Mouse (Mus musculus) forebrain, embryonic 15.5 days (tissue): ENCODE measurements around the gene Hsd17b6. TPM values are rescaled to one million over a fixed set of nuclear protein-coding genes. Genes with fewer than 3 reads are reported as not detected.
"Not testable (repeated sequence)": the region's sequence is repeated elsewhere in the genome, so short reads cannot be mapped to it uniquely, and the experiment has no call there.

ENCODE experiments used
- ATAC-seq: fragments of 200-750 bp; cut with Nextera tagmentation; replicated peaks from 2 replicates; pipeline ENCODE4 v1.8.0; 2017; ENCODE audit warnings: mild to moderate bottlenecking, moderate TSS enrichment, moderate library complexity
- H3K27ac ChIP-seq: fragments of 300-500 bp; sonication (generic); replicated peaks from 2 replicates; pipeline ENCODE4 v1.5.1; 2015; ENCODE audit warnings: mild to moderate bottlenecking, inconsistent platforms
- H3K27me3 ChIP-seq: fragments of 300-500 bp; sonication (generic); 2 replicates; pipeline ENCODE4 v1.6.1; 2015; ENCODE audit warnings: inconsistent platforms
- H3K36me3 ChIP-seq: fragments of 300-500 bp; sonication (generic); 2 replicates; pipeline ENCODE4 v1.6.1; 2015; ENCODE audit warnings: mild to moderate bottlenecking, inconsistent platforms
- H3K4me1 ChIP-seq: fragments of 300-500 bp; sonication (generic); 2 replicates; pipeline ENCODE4 v1.6.1; 2015; ENCODE audit warnings: inconsistent platforms
- H3K4me2 ChIP-seq: fragments of 300-500 bp; sonication (generic); replicated peaks from 2 replicates; pipeline ENCODE4 v1.6.1; 2015; ENCODE audit warnings: mild to moderate bottlenecking, inconsistent platforms
- H3K4me3 ChIP-seq: fragments of 300-500 bp; sonication (generic); 2 replicates; pipeline ENCODE4 v1.5.1; 2015; ENCODE audit warnings: mild to moderate bottlenecking, inconsistent platforms
- H3K9ac ChIP-seq: fragments of 300-500 bp; sonication (generic); replicated peaks from 2 replicates; pipeline ENCODE4 v1.6.1; 2015; ENCODE audit warnings: mild to moderate bottlenecking, inconsistent platforms
- H3K9me3 ChIP-seq: fragments of 300-500 bp; sonication (generic); 2 replicates; pipeline ENCODE4 v1.6.1; 2016; ENCODE audit warnings: inconsistent platforms
- WGBS: fragments of 180-500 bp; shearing (Covaris S2); methylation state at CpG from one replicate; pipeline ENCODE4 v1.1.7; 2015; ENCODE audit warnings: mixed read lengths; 5-methylcytosine and 5-hydroxymethylcytosine counted together
- polyA plus RNA-seq: library from polyadenylated mRNA; unstranded; fragments of >200 nt; fragmentation: Nextera tagmentation; extraction: Ambion mirVana; gene quantifications from 2 replicates; pipeline ENCODE4 v1.2.1, GENCODE M21; 2015

Hsd17b6 gene
- polyA plus RNA-seq: not detected in 2 replicates

- no peaks in the 10 kb centered on the region for H3K36me3 ChIP-seq
- no peak within 1 kb of the TSS for H3K4me3 ChIP-seq
- WGBS: 83% methylated on average over 1 of the region's 1 CpGs
- H3K9me3 ChIP-seq: no peaks in the 10 kb centered on the region
- H3K4me2 ChIP-seq: no peak within 1 kb of the TSS
- no peak within 1 kb of the TSS for H3K9ac ChIP-seq
- H3K4me1 ChIP-seq: no peaks in the 10 kb centered on the region
- no peak within 1 kb of the TSS for H3K27ac ChIP-seq
- ATAC-seq: no peak
- H3K27me3 ChIP-seq: no peaks in the 10 kb centered on the region
Measured at GRCm38 (mm10) chr10:128007446-128007845, at the start of gene Hsd17b6. TSS of gene Hsd17b6 (minus strand) at chr10:128007611.

- ATAC-seq: no peak
- Histone ChIP-seq H3K27ac (no peak overlapping the region), H3K36me3 (peaks cover 33% of the 10 kb centered on the region), H3K4me2 (no peak overlapping the region), H3K4me1 (peaks cover 6% of the 10 kb centered on the region), H3K27me3 (no peaks in the 10 kb centered on the region), H3K9ac (no peak overlapping the region), H3K4me3 (no peak overlapping the region), H3K9me3 (no peaks in the 10 kb centered on the region)
- 93% methylated on average over 8 of the region's 8 CpGs for WGBS
Measured at GRCm38 (mm10) chr10:128053001-128053400, 45.6 kb upstream of the Hsd17b6 start.

DNA sequence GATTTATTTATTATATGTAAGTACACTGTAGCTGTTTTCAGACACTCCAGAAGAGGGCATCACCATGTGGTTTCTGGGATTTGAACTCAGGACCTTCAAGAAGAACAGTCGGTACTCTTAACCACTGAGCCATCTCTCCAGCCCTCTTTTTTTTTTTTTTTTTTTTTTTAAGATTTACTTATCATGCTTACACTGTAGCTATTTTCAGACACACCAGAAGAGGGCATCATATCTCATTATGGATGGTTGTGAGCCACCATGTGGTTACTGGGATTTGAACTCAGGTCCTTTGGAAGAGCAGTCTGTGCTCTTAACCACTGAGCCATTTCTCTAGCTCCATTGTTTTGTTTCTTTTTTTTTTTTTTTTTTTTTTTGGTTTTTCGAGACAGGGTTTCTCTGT lies 44.7 kb upstream of the Hsd17b6 start:
- not testable (repeated sequence) for H3K9me3 ChIP-seq, H3K27ac ChIP-seq, H3K4me2 ChIP-seq, ATAC-seq, H3K9ac ChIP-seq, H3K27me3 ChIP-seq, H3K4me1 ChIP-seq, H3K4me3 ChIP-seq
- H3K36me3 ChIP-seq: peaks cover 41% of the 10 kb centered on the region
- 96% methylated on average over 1 of the region's 2 CpGs for WGBS

DNA sequence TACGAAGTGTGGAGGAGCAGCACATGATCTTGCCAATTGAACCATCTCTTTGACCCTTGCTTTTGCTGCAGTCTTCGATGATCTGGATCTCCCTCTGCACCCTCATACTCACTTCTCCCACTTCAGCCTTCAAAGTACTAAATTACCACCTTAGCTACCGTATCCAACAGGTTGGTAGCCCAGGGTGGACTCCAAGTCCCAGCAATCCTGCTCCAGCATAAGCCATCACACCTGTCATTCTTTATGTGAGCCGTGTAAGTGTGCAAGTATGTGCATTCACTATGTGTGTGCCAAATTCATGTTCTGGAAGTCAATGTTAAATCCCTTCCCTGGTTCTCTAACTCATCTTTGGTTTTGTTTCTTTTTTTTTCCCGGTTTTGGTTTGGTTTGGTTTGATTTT lies 44.2 kb upstream of the Hsd17b6 start:
- over 99% methylated on average over 5 of the region's 5 CpGs for WGBS
- Histone ChIP-seq H3K27ac (no peak overlapping the region), H3K27me3 (no peaks in the 10 kb centered on the region), H3K36me3 (peaks cover 46% of the 10 kb centered on the region), H3K4me2 (no peak overlapping the region), H3K4me1 (no peaks in the 10 kb centered on the region), H3K9ac (no peak overlapping the region), H3K4me3 (no peak overlapping the region), H3K9me3 (no peaks in the 10 kb centered on the region)
- no peak for ATAC-seq

- H3K4me3 ChIP-seq: no peak overlapping the region
- no peaks in the 10 kb centered on the region for H3K4me1 ChIP-seq
- ATAC-seq: no peak
- peaks cover 57% of the 10 kb centered on the region for H3K36me3 ChIP-seq
- H3K27ac ChIP-seq: no peak overlapping the region
- 98% methylated on average over 2 of the region's 2 CpGs for WGBS
- H3K9me3 ChIP-seq: no peaks in the 10 kb centered on the region
- no peak overlapping the region for H3K9ac ChIP-seq
- H3K27me3 ChIP-seq: no peaks in the 10 kb centered on the region
- H3K4me2 ChIP-seq: no peak overlapping the region
Measured at GRCm38 (mm10) chr10:128050355-128050754, 42.9 kb upstream of the Hsd17b6 start.

DNA sequence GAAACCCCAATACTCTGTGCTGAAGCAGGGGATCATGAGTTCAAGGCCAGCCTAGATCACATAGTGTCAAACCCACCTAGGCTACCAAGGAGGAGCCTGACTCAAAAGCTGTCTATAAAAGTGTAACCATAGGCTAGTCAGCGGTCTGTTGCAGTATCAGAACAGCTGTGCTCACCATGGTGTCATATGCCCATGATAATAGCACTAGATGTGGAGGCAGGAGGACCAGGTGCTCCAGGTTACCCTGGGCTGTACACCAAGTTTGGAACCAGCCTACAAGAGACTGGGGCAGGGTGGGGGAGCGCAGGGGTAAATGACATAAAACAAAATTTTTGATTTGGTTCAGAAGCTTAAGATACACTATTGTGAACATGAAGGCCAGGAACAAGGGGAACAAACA lies 42.3 kb upstream of the Hsd17b6 start:
- no peaks in the 10 kb centered on the region for H3K9me3 ChIP-seq
- H3K4me2 ChIP-seq: no peak overlapping the region
- no peaks in the 10 kb centered on the region for H3K4me1 ChIP-seq
- H3K9ac ChIP-seq: no peak overlapping the region
- no peak for ATAC-seq
- no peak overlapping the region for H3K27ac ChIP-seq
- H3K36me3 ChIP-seq: peaks cover 62% of the 10 kb centered on the region
- H3K27me3 ChIP-seq: no peaks in the 10 kb centered on the region
- H3K4me3 ChIP-seq: no peak overlapping the region
- WGBS: 96% methylated on average over 2 of the region's 2 CpGs

GRCm38 (mm10) chr10:128048157-128048556 lies 40.7 kb upstream of the Hsd17b6 start:
- no peaks in the 10 kb centered on the region for H3K9me3 ChIP-seq
- H3K36me3 ChIP-seq: peaks cover 73% of the 10 kb centered on the region
- H3K4me3 ChIP-seq: no peak overlapping the region
- H3K27me3 ChIP-seq: no peaks in the 10 kb centered on the region
- H3K9ac ChIP-seq: no peak overlapping the region
- no peak for ATAC-seq
- no peak overlapping the region for H3K27ac ChIP-seq
- H3K4me2 ChIP-seq: no peak overlapping the region
- H3K4me1 ChIP-seq: no peaks in the 10 kb centered on the region
- WGBS: 76% methylated on average over 8 of the region's 8 CpGs

DNA sequence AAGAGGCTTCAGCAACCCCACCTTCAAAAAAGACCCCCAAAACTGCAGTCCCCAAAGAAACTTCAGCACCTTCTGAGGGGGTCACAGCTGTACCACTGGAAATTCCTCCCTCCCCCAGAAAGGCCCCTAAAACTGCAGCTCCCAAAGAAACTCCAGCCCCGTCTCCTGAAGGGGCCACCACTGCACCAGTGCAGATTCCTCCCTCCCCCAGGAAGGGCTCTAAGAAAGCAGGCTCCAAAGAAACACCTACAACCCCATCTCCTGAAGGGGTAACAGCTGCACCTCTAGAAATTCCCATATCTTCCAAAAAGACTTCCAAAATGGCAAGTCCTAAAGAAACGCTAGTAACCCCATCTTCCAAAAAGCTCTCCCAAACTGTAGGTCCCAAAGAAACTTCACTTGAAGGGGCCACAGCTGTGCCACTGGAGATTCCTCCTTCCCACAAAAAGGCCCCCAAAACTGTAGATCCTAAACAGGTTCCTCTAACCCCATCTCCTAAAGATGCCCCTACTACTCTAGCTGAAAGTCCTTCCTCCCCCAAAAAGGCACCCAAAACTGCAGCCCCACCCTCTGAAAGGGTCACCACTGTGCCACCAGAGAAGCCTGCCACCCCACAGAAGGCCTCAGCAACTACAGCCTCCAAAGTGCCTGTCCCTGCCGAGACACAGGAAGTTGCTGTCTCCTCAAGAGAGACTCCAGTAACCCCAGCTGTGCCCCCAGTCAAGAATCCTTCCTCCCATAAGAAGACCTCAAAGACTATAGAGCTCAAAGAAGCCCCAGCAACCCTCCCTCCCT lies 35.8 kb upstream of the Hsd17b6 start:
- no peak overlapping the region for H3K4me3 ChIP-seq
- no peak overlapping the region for H3K27ac ChIP-seq
- H3K9ac ChIP-seq: no peak overlapping the region
- ATAC-seq: no peak
- peaks cover 3% of the 10 kb centered on the region for H3K4me1 ChIP-seq
- H3K4me2 ChIP-seq: no peak overlapping the region
- H3K27me3 ChIP-seq: no peaks in the 10 kb centered on the region
- H3K9me3 ChIP-seq: no peaks in the 10 kb centered on the region
- peaks cover 56% of the 10 kb centered on the region for H3K36me3 ChIP-seq
- WGBS: 77% methylated on average over 3 of the region's 3 CpGs

- Histone ChIP-seq H3K27me3 (no peaks in the 10 kb centered on the region), H3K9ac (no peak overlapping the region), H3K4me3 (no peak overlapping the region), H3K4me2 (no peak overlapping the region), H3K27ac (no peak overlapping the region), H3K36me3 (peaks cover 48% of the 10 kb centered on the region), H3K9me3 (no peaks in the 10 kb centered on the region), H3K4me1 (peaks cover 10% of the 10 kb centered on the region)
- WGBS: 95% methylated on average over 3 of the region's 3 CpGs
- ATAC-seq: no peak
Measured at GRCm38 (mm10) chr10:128042466-128042865, 35.1 kb upstream of the Hsd17b6 start.

DNA sequence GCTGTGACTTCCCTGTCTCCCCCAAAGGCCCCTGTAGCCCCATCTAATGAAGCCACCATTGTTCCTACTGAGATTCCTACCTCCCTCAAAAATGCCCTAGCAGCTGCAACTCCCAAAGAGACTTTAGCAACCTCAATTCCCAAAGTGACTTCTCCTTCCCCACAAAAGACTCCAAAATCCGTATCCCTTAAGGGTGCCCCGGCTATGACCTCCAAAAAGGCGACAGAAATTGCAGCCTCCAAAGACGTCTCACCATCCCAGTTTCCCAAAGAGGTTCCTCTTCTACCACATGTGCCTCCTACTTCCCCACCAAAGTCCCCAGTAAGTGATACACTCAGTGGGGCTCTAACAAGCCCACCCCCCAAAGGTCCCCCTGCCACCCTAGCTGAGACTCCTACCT lies 34.2 kb upstream of the Hsd17b6 start:
- ATAC-seq: no peak
- Histone ChIP-seq H3K36me3 (peaks cover 42% of the 10 kb centered on the region), H3K9me3 (no peaks in the 10 kb centered on the region), H3K9ac (no peak overlapping the region), H3K27me3 (no peaks in the 10 kb centered on the region), H3K4me2 (no peak overlapping the region), H3K4me1 (peaks cover 18% of the 10 kb centered on the region), H3K4me3 (no peak overlapping the region), H3K27ac (no peak overlapping the region)
- WGBS: 84% methylated on average over 4 of the region's 4 CpGs

DNA sequence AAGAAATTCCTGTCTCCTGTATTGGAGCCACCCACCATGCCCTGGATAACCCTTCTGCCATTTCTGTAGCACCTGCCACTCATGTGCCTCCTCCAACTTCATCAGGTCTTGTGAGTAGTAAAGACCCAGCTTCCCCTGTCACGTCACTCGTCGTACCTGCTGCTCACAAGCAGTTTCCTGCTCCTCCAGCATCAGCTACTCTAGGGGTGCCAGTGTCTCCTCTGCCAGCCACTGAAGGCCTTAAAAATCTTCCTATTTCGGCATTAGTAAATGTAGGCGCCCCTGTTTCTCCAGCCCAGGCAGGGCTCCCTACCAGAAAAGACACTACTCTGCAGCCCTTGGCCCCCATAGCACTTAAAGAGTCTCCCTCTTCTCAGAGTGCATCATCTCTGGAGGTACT lies 32.9 kb upstream of the Hsd17b6 start:
- H3K27ac ChIP-seq: no peak overlapping the region
- H3K4me2 ChIP-seq: no peak overlapping the region
- H3K4me3 ChIP-seq: no peak overlapping the region
- H3K27me3 ChIP-seq: no peaks in the 10 kb centered on the region
- peaks cover 19% of the 10 kb centered on the region for H3K4me1 ChIP-seq
- no peak for ATAC-seq
- H3K9ac ChIP-seq: no peak overlapping the region
- 92% methylated on average over 5 of the region's 5 CpGs for WGBS
- H3K36me3 ChIP-seq: peaks cover 29% of the 10 kb centered on the region
- H3K9me3 ChIP-seq: no peaks in the 10 kb centered on the region

- H3K4me2 ChIP-seq: no peak overlapping the region
- H3K27me3 ChIP-seq: no peaks in the 10 kb centered on the region
- no peak overlapping the region for H3K9ac ChIP-seq
- peaks cover 25% of the 10 kb centered on the region for H3K36me3 ChIP-seq
- H3K4me1 ChIP-seq: peaks cover 21% of the 10 kb centered on the region
- H3K4me3 ChIP-seq: no peak overlapping the region
- no peak overlapping the region for H3K27ac ChIP-seq
- no peak for ATAC-seq
- 65% methylated on average over 3 of the region's 3 CpGs for WGBS
- H3K9me3 ChIP-seq: no peaks in the 10 kb centered on the region
Measured at GRCm38 (mm10) chr10:128039858-128040257, 32.4 kb upstream of the Hsd17b6 start.

GRCm38 (mm10) chr10:128039167-128039566 lies 31.8 kb upstream of the Hsd17b6 start:
- 63% methylated on average over 5 of the region's 5 CpGs for WGBS
- Histone ChIP-seq H3K9ac (no peak overlapping the region), H3K27ac (no peak overlapping the region), H3K4me1 (peaks cover 25% of the 10 kb centered on the region), H3K27me3 (no peaks in the 10 kb centered on the region), H3K9me3 (no peaks in the 10 kb centered on the region), H3K4me3 (no peak overlapping the region), H3K4me2 (no peak overlapping the region), H3K36me3 (peaks cover 19% of the 10 kb centered on the region)
- no peak for ATAC-seq
